Mouse (Mus musculus) hindbrain, embryonic 11.5 days (tissue): ENCODE results near the gene Camta2. TPM values are rescaled to one million over a fixed set of nuclear protein-coding genes. Genes with fewer than 3 reads are reported as not detected.
A peak's percentile ranks its signal among the peaks of the same experiment; 100 is the strongest.

Source experiments
- ATAC-seq: fragments of 200-750 bp; cut with Nextera tagmentation; 2 replicates; pipeline ENCODE4 v1.8.0; 2017; ENCODE audit warnings: mild to moderate bottlenecking, moderate TSS enrichment, moderate library complexity; ENCODE audit not compliant: low FRiP score
- DNase-seq: peaks from one replicate; pipeline ENCODE4 v3.0.0-alpha.2; 2015; ENCODE audit warnings: low spot score
- H3K27ac ChIP-seq: fragments of 300-500 bp; sonication (generic); 2 replicates; pipeline ENCODE4 v1.5.1; 2014; ENCODE audit warnings: mild to moderate bottlenecking, low read depth, low read length
- H3K27me3 ChIP-seq: fragments of 300-500 bp; sonication (generic); 2 replicates; pipeline ENCODE4 v1.6.1; 2014; ENCODE audit warnings: mild to moderate bottlenecking, low read length, moderate library complexity, mixed read lengths; ENCODE audit not compliant: control insufficient read depth, insufficient read depth
- H3K36me3 ChIP-seq: fragments of 300-500 bp; sonication (generic); 2 replicates; pipeline ENCODE4 v1.6.1; 2014; ENCODE audit warnings: mild to moderate bottlenecking, low read length, moderate library complexity, mixed read lengths; ENCODE audit not compliant: control insufficient read depth, insufficient read depth
- H3K4me1 ChIP-seq: fragments of 300-500 bp; sonication (generic); replicated peaks from 2 replicates; pipeline ENCODE4 v1.6.1; 2014; ENCODE audit warnings: low read length, mixed read lengths; ENCODE audit not compliant: control insufficient read depth, insufficient read depth
- H3K4me2 ChIP-seq: fragments of 300-500 bp; sonication (generic); replicated peaks from 2 replicates; pipeline ENCODE4 v1.6.1; 2014; ENCODE audit warnings: mild to moderate bottlenecking, low read depth, low read length
- H3K4me3 ChIP-seq: fragments of 300-500 bp; sonication (generic); 2 replicates; pipeline ENCODE4 v1.5.1; 2014; ENCODE audit warnings: low read depth, low read length
- H3K9ac ChIP-seq: fragments of 300-500 bp; sonication (generic); 2 replicates; pipeline ENCODE4 v1.6.1; 2014; ENCODE audit warnings: low read depth, low read length
- H3K9me3 ChIP-seq: fragments of 300-500 bp; sonication (generic); 2 replicates; pipeline ENCODE4 v1.6.1; 2016; ENCODE audit warnings: low read length; ENCODE audit not compliant: control insufficient read depth
- WGBS: fragments of 180-500 bp; shearing (Covaris S2); extraction: QIAGEN DNeasy Blood & Tissue Kit; methylation state at CpG from one replicate; pipeline ENCODE4 v1.1.7; 2014; 5-methylcytosine and 5-hydroxymethylcytosine counted together
- polyA plus RNA-seq: library from polyadenylated mRNA; unstranded; fragments of >200 nt; fragmentation: Nextera tagmentation; extraction: Ambion mirVana; gene quantifications from 2 replicates; pipeline ENCODE4 v1.2.1, GENCODE M21; 2014

Camta2 gene
- polyA plus RNA-seq, 1 experiment from 2014 or later, result 9.2 TPM

DNA sequence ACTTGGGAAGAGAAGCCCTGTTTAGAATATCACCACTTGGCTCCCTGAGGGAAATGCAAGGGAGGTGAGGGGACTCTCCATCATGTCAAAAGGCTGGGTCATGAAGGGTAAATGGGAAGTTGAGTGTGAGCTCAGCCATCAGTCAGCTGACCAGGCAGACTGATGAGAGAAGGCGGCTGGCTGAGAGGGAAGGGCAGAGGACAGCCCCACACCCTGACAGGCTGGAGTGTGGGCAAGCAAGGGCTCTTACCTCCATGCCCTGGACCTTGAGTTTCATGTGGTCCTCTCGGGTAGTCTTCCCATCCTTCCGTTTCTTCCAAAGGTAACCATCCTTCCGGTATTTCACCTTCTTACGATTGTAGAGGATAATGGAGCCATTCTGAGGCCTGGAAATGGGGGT is 4.3 kb downstream of the Camta2 start:
- peaks cover 11% of the 10 kb centered on the region; the same call in 1 of the 2 replicates for H3K4me1 ChIP-seq
- 86% methylated on average over 5 of the region's 5 CpGs for WGBS

DNA sequence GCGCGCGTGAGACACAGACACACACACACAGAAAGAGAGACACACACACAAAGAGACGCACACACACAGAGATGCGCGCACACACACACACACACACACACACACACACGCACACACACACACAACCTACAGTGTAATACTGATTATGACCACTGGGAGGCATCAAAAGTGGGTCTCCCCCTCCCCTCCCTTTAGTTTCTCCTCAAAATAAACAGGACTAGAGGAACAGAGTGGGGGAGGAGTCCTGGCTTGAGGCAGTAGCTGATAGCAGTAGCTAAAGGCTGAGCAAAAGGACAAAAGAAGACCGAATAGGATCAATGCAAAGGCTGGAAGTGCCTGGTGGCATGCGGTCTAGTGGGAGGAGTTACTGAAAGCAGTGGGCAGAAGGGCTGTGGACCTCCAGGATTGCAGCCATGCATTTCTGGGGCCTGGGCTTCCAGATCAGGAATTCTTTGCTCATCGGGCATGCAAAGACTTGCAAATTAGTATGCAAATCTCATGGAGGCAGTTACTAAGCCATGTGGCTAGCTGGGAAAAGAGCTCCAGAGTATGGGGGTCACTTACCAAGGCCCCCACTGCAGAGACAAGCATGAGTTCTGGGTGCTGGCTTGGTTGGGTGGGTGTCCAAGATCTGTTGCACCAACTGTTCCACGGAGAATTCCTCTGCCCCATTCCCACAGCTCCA is 5.9 kb downstream of the Camta2 start:
- Histone ChIP-seq H3K36me3 (no peaks in the 10 kb centered on the region), H3K27me3 (no peaks in the 10 kb centered on the region), H3K4me2 (no peak overlapping the region), H3K9ac (0 out of 2 replicates have a peak overlapping the region, but pooled peaks have one; percentile 11), H3K9me3 (no peaks in the 10 kb centered on the region), H3K4me3 (no peak overlapping the region), H3K27ac (peak overlapping the region; percentile 8), H3K4me1 (peaks cover 7% of the 10 kb centered on the region; the same call in 1 of the 2 replicates)
- WGBS, result 14% methylated on average over 11 of the region's 11 CpGs
- peak; percentile 83 for DNase-seq
- ATAC-seq, result peak; percentile 83

More for the DNA sequence above, 4.3 kb downstream of the Camta2 start:
- H3K9me3 ChIP-seq, result no peaks in the 10 kb centered on the region
- H3K9ac ChIP-seq, result no peak overlapping the region
- no peak overlapping the region for H3K4me3 ChIP-seq
- H3K27me3 ChIP-seq, result no peaks in the 10 kb centered on the region
- no peak overlapping the region for H3K27ac ChIP-seq
- ATAC-seq (no peak), DNase-seq (no peak)
- no peak overlapping the region for H3K4me2 ChIP-seq
- H3K36me3 ChIP-seq, result no peaks in the 10 kb centered on the region

DNA sequence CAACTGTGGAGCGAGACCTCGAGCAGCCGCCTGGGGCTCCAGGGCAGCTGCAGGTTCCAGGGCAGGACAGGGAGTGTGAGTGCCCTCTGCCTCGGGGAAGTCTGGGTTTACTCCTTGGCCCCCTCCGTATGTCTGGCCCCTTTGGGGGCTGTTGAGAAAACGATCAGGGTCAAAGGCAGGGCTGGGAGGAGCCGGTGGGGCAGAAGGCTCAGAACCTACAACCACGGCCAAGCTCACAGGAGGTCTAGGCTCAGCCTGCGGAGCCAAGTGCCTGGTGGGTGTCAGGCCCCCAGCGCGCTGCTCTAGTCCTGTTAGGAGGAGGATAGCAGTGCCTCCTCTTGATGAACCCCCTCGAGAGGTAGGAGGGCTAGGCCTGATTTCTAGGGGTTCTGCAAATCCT is 6.7 kb downstream of the Camta2 start:
- ATAC-seq (no peak; the same call in 1 of the 2 replicates), DNase-seq (no peak)
- Histone ChIP-seq H3K27ac (no peak overlapping the region), H3K4me3 (no peak overlapping the region), H3K9me3 (no peaks in the 10 kb centered on the region), H3K9ac (no peak overlapping the region), H3K27me3 (no peaks in the 10 kb centered on the region), H3K4me2 (no peak overlapping the region), H3K36me3 (no peaks in the 10 kb centered on the region), H3K4me1 (peaks cover 3% of the 10 kb centered on the region; the same call in 1 of the 2 replicates)
- 67% methylated on average over 12 of the region's 12 CpGs for WGBS

DNA sequence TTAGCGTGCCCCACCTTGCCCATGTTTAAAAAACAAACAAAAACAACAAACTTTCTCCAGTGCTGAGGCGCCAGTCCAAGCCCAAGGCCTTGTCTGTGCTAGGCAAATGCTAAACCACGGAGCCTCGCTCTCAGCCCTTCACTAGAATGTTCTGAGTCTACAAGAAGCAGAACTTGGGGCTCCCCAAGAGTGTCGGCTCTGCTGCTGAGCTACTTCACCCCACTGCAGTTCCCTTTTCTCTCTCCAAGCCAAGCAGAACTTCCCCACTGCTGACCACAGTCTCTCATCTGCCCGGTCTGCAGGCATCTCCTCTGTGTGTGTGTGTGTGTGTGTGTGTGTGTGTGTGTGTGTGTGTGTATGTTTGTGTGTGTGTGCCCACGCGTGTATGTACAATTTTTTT is 8.0 kb downstream of the Camta2 start:
- Histone ChIP-seq H3K36me3 (no peaks in the 10 kb centered on the region), H3K4me3 (no peak overlapping the region), H3K9me3 (no peaks in the 10 kb centered on the region), H3K27me3 (no peaks in the 10 kb centered on the region), H3K4me2 (no peak overlapping the region), H3K9ac (no peak overlapping the region), H3K27ac (no peak overlapping the region), H3K4me1 (peaks cover 3% of the 10 kb centered on the region; the same call in 1 of the 2 replicates)
- WGBS, result 91% methylated on average over 8 of the region's 8 CpGs
- ATAC-seq (no peak), DNase-seq (no peak)

DNA sequence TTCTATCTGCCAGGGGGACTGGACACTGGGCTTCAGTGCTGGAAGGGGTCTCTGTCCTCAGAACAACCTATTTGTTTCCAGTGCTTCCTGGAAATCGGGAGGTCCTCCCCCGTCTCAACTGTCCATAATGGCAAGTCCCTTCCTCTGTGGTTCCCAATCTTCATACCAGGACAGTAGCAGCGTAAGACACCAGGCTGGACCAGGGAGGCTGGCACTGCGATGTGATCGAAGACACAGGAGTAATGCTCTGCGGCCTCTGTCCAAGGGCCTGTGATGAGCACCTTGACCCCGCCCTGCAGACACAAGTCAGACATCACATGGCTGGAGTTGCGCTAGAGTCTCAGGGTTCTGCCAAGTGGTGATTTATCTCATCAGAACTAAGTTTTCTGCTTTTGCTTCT is 8.5 kb downstream of the Camta2 start:
- no peak for DNase-seq
- WGBS, result 96% methylated on average over 8 of the region's 8 CpGs
- Histone ChIP-seq H3K4me1 (peaks cover 4% of the 10 kb centered on the region; the same call in 1 of the 2 replicates), H3K9ac (no peak overlapping the region), H3K27me3 (no peaks in the 10 kb centered on the region), H3K4me3 (no peak overlapping the region), H3K27ac (no peak overlapping the region), H3K9me3 (no peaks in the 10 kb centered on the region), H3K36me3 (no peaks in the 10 kb centered on the region), H3K4me2 (no peak overlapping the region)
- no peak for ATAC-seq

DNA sequence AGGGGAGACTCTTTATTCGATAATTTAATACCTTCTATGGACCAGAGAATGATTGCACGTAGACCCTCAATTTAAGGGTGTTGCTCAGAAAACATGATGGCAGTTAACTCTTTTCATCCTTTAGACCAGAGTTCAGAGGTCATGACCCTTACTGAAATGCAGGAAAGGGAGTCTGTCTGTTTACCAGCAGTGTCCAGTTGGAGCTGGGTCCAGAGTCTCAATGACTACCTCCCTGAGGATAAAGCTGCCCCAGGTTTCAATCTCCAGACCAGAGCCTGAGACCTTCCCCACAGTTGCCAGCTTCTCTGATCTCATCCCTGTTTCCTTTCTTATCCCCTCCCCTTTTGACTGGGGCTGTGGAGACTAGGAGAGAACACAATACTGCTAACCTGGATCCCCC is 9.3 kb downstream of the Camta2 start:
- ATAC-seq (no peak), DNase-seq (no peak)
- no peak overlapping the region for H3K9ac ChIP-seq
- H3K36me3 ChIP-seq, result no peaks in the 10 kb centered on the region
- peaks cover 5% of the 10 kb centered on the region; the same call in 1 of the 2 replicates for H3K4me1 ChIP-seq
- no peak overlapping the region for H3K4me3 ChIP-seq
- 39% methylated on average over 2 of the region's 2 CpGs for WGBS
- no peaks in the 10 kb centered on the region for H3K9me3 ChIP-seq
- H3K27ac ChIP-seq, result no peak overlapping the region
- H3K27me3 ChIP-seq, result no peaks in the 10 kb centered on the region
- H3K4me2 ChIP-seq, result no peak overlapping the region

DNA sequence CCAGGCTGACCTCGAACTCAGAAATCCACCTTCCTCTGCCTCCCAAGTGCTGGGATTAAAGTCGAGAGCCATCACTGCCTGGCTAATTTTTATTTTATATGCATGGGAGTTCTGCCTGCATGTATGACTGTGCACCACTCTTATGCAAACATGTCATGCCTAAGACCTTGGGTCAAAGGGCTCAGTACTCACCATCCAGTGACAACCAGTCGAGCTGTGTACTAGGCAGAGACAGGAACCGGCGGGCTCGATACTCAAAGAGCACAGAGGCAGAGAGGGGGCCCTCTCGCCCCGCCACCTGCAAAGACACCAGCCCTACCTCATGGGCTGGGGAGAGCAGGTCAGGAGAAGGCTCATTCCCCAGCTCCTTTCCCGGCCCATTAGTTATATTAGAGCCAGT is 9.8 kb downstream of the Camta2 start:
- Histone ChIP-seq H3K9ac (no peak overlapping the region), H3K4me3 (no peak overlapping the region), H3K27me3 (no peaks in the 10 kb centered on the region), H3K4me2 (no peak overlapping the region), H3K27ac (no peak overlapping the region), H3K36me3 (no peaks in the 10 kb centered on the region), H3K9me3 (no peaks in the 10 kb centered on the region), H3K4me1 (peaks cover 5% of the 10 kb centered on the region; the same call in 1 of the 2 replicates)
- ATAC-seq (no peak), DNase-seq (no peak)
- 77% methylated on average over 9 of the region's 9 CpGs for WGBS

DNA sequence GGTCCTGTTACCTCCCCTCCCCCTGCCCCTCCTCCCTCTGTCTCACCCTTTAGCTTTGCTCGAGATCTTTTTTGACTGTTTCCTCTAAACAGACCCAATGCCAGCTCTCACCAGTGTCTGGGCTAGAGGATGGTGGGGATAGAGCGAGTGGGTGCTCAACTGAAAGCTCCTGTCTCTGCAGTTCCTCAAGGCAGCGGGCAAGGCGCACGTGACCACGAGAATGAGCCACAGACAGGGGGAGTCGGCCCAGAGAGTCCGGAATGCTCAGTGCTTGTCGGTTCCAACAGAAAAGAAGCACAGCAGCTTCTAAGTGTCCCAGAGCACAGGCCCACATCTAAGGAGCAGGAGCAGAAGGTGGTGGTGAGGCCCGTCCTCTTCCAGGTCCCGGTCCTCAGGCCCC is 13.4 kb downstream of the Camta2 start:
- Histone ChIP-seq H3K4me3 (no peak overlapping the region), H3K36me3 (no peaks in the 10 kb centered on the region), H3K4me1 (peaks cover 5% of the 10 kb centered on the region; the same call in 1 of the 2 replicates), H3K27ac (no peak overlapping the region), H3K27me3 (no peaks in the 10 kb centered on the region), H3K4me2 (no peak overlapping the region), H3K9ac (no peak overlapping the region), H3K9me3 (no peaks in the 10 kb centered on the region)
- DNase-seq, result no peak
- WGBS, result 68% methylated on average over 11 of the region's 11 CpGs
- no peak for ATAC-seq

DNA sequence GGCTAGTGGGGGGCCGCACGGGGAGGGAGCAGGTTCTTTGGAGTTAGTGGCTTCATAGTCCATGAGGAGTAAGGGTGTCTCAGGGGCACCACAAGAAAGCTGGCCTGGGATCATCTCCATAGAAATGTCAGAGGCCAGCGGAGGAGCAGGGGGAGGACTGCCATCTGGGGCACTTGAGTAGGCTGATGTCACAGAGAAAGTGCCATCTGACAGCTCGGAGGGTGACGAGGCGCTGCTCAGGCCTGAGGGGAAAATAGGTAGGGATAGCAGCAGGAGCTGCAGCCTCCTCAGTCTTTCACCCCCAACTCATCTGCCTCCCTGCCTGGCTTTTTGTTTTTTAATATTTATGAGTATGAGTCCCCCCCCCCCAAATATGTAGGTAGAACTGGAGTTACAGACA is 13.9 kb downstream of the Camta2 start:
- no peaks in the 10 kb centered on the region for H3K36me3 ChIP-seq
- no peak for DNase-seq

More for the DNA sequence above, 13.9 kb downstream of the Camta2 start:
- no peak overlapping the region for H3K4me2 ChIP-seq
- no peak overlapping the region for H3K4me3 ChIP-seq
- no peak for ATAC-seq
- no peaks in the 10 kb centered on the region for H3K27me3 ChIP-seq
- WGBS, result 54% methylated on average over 6 of the region's 6 CpGs
- no peaks in the 10 kb centered on the region for H3K9me3 ChIP-seq
- H3K27ac ChIP-seq, result no peak overlapping the region
- peaks cover 5% of the 10 kb centered on the region; the same call in 1 of the 2 replicates for H3K4me1 ChIP-seq
- no peak overlapping the region for H3K9ac ChIP-seq
